ENCODE assay signal across 23 mouse cellular contexts in genomic region chr2:93088006-93088405, GRCm38 (mm10). TPM values are rescaled to one million over a fixed set of nuclear protein-coding genes. Genes with fewer than 3 reads are reported as not detected.
A peak's percentile ranks its signal among the peaks of the same experiment; 100 is the strongest.
DNase-seq lines count a peak whose midpoint lies in the region; ATAC-seq and TF ChIP-seq lines count a peak whose summit lies in the region.
"Had no signal": no experiment of that assay in that cellular context is flagged by ENCODE, and none has a peak within 500 bp of the region (broad histone marks: within the 10 kb centered on the region; RNA-seq: fewer than 3 reads in every experiment).

No protein-coding gene starts in this region.

- WGBS in embryonic facial prominence, embryonic 11.5 days, result 54% methylated on average over 7 of the region's 7 CpGs
- 73% methylated on average over 7 of the region's 7 CpGs for WGBS in embryonic facial prominence, embryonic 10.5 days
- 35% methylated on average over 7 of the region's 7 CpGs for WGBS in embryonic facial prominence, embryonic 14.5 days
- 80% methylated on average over 7 of the region's 7 CpGs for WGBS in small intestine, adult 2 months

- no peak overlapping the region for H3K27ac ChIP-seq in embryonic facial prominence, embryonic 11.5 days (replicated peaks; ENCODE audit: low read depth, low read length)
- H3K27ac ChIP-seq in embryonic facial prominence, embryonic 10.5 days (replicated peaks), result no peak overlapping the region
- no peak overlapping the region for H3K27ac ChIP-seq in embryonic facial prominence, embryonic 14.5 days (replicated peaks; ENCODE audit: low read depth, low read length)
- peak overlapping the region; percentile 12; the same call in 1 of the 2 replicates for H3K27ac ChIP-seq in small intestine, adult 2 months (ENCODE audit: insufficient read depth, low read depth, low read length)
- H3K27ac ChIP-seq: embryonic facial prominence, embryonic 13.5 days; forebrain, embryonic 13.5 days; forebrain, embryonic 15.5 days had no signal

- no peaks in the 10 kb centered on the region for H3K4me1 ChIP-seq in embryonic facial prominence, embryonic 11.5 days (ENCODE audit: control insufficient read depth, insufficient read depth, low read length)
- H3K4me1 ChIP-seq in embryonic facial prominence, embryonic 10.5 days, result peaks cover 40% of the 10 kb centered on the region
- H3K4me1 ChIP-seq in embryonic facial prominence, embryonic 14.5 days (ENCODE audit: control insufficient read depth, insufficient read depth, low read length), result no peaks in the 10 kb centered on the region
- peaks cover 3% of the 10 kb centered on the region; the same call in 1 of the 2 replicates for H3K4me1 ChIP-seq in small intestine, adult 2 months (ENCODE audit: control insufficient read depth, insufficient read depth, insufficient read length, low read length)

- DNase-seq in embryonic facial prominence, embryonic 11.5 days (ENCODE audit: low spot score), result peak; percentile 60
- DNase-seq in embryonic facial prominence, embryonic 10.5 days (ENCODE audit: low spot score), result no peak
- peak; percentile 47 for DNase-seq in embryonic facial prominence, embryonic 14.5 days (ENCODE audit: low spot score)
- no peak for DNase-seq in yolk sac, embryonic 10.5 days (ENCODE audit: low spot score)
- DNase-seq: adrenal gland, adult 8-10 months; adrenal gland, postnatal 14 days; adrenal gland, postnatal 36 days; B cell, adult 2 months; cerebellum, adult 11-12 months; cerebellum, adult 2 months; cerebellum, adult 9-10 months; cerebellum, postnatal 10 days; cerebellum, postnatal 25 days; embryo, embryonic 11 days; forebrain, postnatal 0 days had no signal

- no peak for TF ChIP-seq CTCF in small intestine, adult 2 months (IDR thresholded peaks at IDR 0.05; ENCODE audit: extremely low read depth, insufficient read length, insufficient replicate concordance, low read depth, low read length)

- H3K27me3 ChIP-seq in embryonic facial prominence, embryonic 11.5 days (ENCODE audit: control insufficient read depth, insufficient read depth, low read length), result no peaks in the 10 kb centered on the region
- peaks cover 36% of the 10 kb centered on the region for H3K27me3 ChIP-seq in embryonic facial prominence, embryonic 10.5 days (replicated peaks; ENCODE audit: low read depth, poor library complexity, severe bottlenecking)
- no peaks in the 10 kb centered on the region for H3K27me3 ChIP-seq in embryonic facial prominence, embryonic 14.5 days (replicated peaks; ENCODE audit: control insufficient read depth, insufficient read depth, low read length)
- no peaks in the 10 kb centered on the region for H3K27me3 ChIP-seq in small intestine, adult 2 months (ENCODE audit: control insufficient read depth, insufficient read depth, low read length)
- H3K27me3 ChIP-seq: forebrain, embryonic 13.5 days; forebrain, embryonic 15.5 days; Patski had no signal

- H3K4me2 ChIP-seq in embryonic facial prominence, embryonic 11.5 days (ENCODE audit: low read depth, low read length), result no peak overlapping the region
- H3K4me2 ChIP-seq in embryonic facial prominence, embryonic 14.5 days (ENCODE audit: low read depth, low read length), result no peak overlapping the region
- H3K4me2 ChIP-seq: embryonic facial prominence, embryonic 13.5 days; forebrain, embryonic 13.5 days; forebrain, embryonic 15.5 days had no signal

- no peaks in the 10 kb centered on the region for H3K36me3 ChIP-seq in embryonic facial prominence, embryonic 11.5 days (replicated peaks; ENCODE audit: control insufficient read depth, insufficient read depth, low read depth, low read length)
- H3K36me3 ChIP-seq in embryonic facial prominence, embryonic 10.5 days (replicated peaks), result no peaks in the 10 kb centered on the region
- H3K36me3 ChIP-seq in embryonic facial prominence, embryonic 14.5 days (ENCODE audit: control insufficient read depth, insufficient read depth, low read length), result no peaks in the 10 kb centered on the region
- H3K36me3 ChIP-seq in small intestine, adult 2 months (ENCODE audit: control insufficient read depth, insufficient read depth, low read length), result no peaks in the 10 kb centered on the region
- H3K36me3 ChIP-seq: embryonic facial prominence, embryonic 13.5 days; forebrain, embryonic 15.5 days; G1E had no signal

- ATAC-seq in embryonic facial prominence, embryonic 11.5 days (replicated peaks; ENCODE audit: insufficient number of reproducible peaks, low FRiP score, low TSS enrichment, low read depth), result no peak
- no peak for ATAC-seq in embryonic facial prominence, embryonic 14.5 days (ENCODE audit: low read depth)
- ATAC-seq: activated CD4-positive, CD25-positive, alpha-beta regulatory T cell, adult 4 months; CD4-positive, CD25-positive, alpha-beta regulatory T cell, adult 4 months; forebrain, embryonic 13.5 days; forebrain, embryonic 15.5 days; forebrain, postnatal 0 days; Patski had no signal

- H3K4me3 ChIP-seq in embryonic facial prominence, embryonic 11.5 days (ENCODE audit: low read depth, low read length), result no peak overlapping the region
- H3K4me3 ChIP-seq in embryonic facial prominence, embryonic 10.5 days, result no peak overlapping the region
- H3K4me3 ChIP-seq in embryonic facial prominence, embryonic 14.5 days (ENCODE audit: low read depth, low read length), result no peak overlapping the region
- H3K4me3 ChIP-seq in small intestine, adult 2 months (ENCODE audit: low read depth, low read length), result no peak overlapping the region
- H3K4me3 ChIP-seq: embryonic facial prominence, embryonic 13.5 days; forebrain, embryonic 13.5 days; forebrain, embryonic 15.5 days had no signal

- H3K9me3 ChIP-seq in embryonic facial prominence, embryonic 11.5 days (replicated peaks; ENCODE audit: control insufficient read depth, low read length), result no peaks in the 10 kb centered on the region
- H3K9me3 ChIP-seq in embryonic facial prominence, embryonic 10.5 days, result no peaks in the 10 kb centered on the region
- H3K9me3 ChIP-seq in embryonic facial prominence, embryonic 14.5 days (ENCODE audit: control insufficient read depth, low read length), result no peaks in the 10 kb centered on the region
- H3K9me3 ChIP-seq: embryonic facial prominence, embryonic 13.5 days; forebrain, embryonic 13.5 days; forebrain, embryonic 15.5 days had no signal

- H3K9ac ChIP-seq in embryonic facial prominence, embryonic 11.5 days (replicated peaks; ENCODE audit: low read length), result no peak overlapping the region
- no peak overlapping the region for H3K9ac ChIP-seq in embryonic facial prominence, embryonic 14.5 days (ENCODE audit: low read depth, low read length)
- H3K9ac ChIP-seq: embryonic facial prominence, embryonic 13.5 days; forebrain, embryonic 13.5 days; forebrain, embryonic 15.5 days; forebrain, postnatal 0 days had no signal

- TF ChIP-seq POLR2A in small intestine, adult 2 months (IDR thresholded peaks at IDR 0.05; ENCODE audit: low read depth, low read length), result no peak

RNA-seq across cellular contexts. Expression of gene Prdm11, which starts 42.0 kb away (rescaled TPM):
- 1.8 and 2.7 TPM in 2 replicates for polyA plus RNA-seq in embryonic facial prominence, embryonic 11.5 days (2014; fragmentation: Nextera tagmentation; extraction: Ambion mirVana)
- polyA plus RNA-seq in embryonic facial prominence, embryonic 10.5 days (2016; fragmentation: Nextera tagmentation; extraction: Ambion mirVana), result 2.9 and 3.5 TPM in 2 replicates
- polyA plus RNA-seq in embryonic facial prominence, embryonic 14.5 days (2014; fragmentation: Nextera tagmentation; extraction: Ambion mirVana), result 4.6 and 4.8 TPM in 2 replicates
- polyA plus RNA-seq in small intestine, adult 2 months (2012; rRNA removed), result 1.7 and 2.6 TPM in 2 replicates

Comparison
In these comparisons a context has a peak if more than half of its experiments do, and no peak if none do; other contexts are left out.
1. DNase-seq: peak in embryonic facial prominence, embryonic 11.5 days (single experiment) and embryonic facial prominence, embryonic 14.5 days (single experiment); none in embryonic facial prominence, embryonic 10.5 days (single experiment) and yolk sac, embryonic 10.5 days (single experiment).